Comparison of ENCODE assay signal across 28 mouse cellular contexts in the genomic region with DNA sequence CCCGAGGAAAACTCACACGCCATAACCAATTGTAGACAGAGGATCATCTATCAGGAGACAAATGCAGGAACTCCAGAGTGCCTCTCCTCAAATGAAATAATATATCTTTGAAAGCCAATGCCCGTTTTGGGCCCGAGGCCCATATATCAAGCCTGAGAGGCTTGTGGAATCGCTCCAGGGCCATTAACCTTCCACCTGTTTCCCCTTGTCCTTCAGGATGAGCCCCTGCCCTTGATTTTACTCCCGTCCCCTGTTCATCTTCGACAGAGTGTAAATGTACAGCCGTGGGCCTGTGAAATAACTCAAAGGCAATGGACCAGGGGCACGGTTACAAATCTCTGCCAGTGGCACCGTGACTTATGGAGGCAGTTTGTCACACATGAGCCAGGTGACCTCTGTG. TPM values are rescaled to one million over a fixed set of nuclear protein-coding genes. Genes with fewer than 3 reads are reported as not detected.
DNase-seq lines count a peak whose midpoint lies in the region; ATAC-seq and TF ChIP-seq lines count a peak whose summit lies in the region.
"Had no signal": no experiment of that assay in that cellular context is flagged by ENCODE, and none has a peak within 500 bp of the region (broad histone marks: within the 10 kb centered on the region; RNA-seq: fewer than 3 reads in every experiment).

No protein-coding gene starts in this region.

- H3K27me3 ChIP-seq in embryonic facial prominence, embryonic 14.5 days (replicated peaks; ENCODE audit: control insufficient read depth, insufficient read depth, low read length) = no peaks in the 10 kb centered on the region
- H3K27me3 ChIP-seq in embryonic facial prominence, embryonic 10.5 days (replicated peaks; ENCODE audit: low read depth, poor library complexity, severe bottlenecking) = 0 out of 2 replicates have a peak, but pooled peaks cover 3% of the 10 kb centered on the region
- no peaks in the 10 kb centered on the region for H3K27me3 ChIP-seq in limb, embryonic 14.5 days (ENCODE audit: control insufficient read depth, insufficient read depth, low read length)
- no peaks in the 10 kb centered on the region for H3K27me3 ChIP-seq in limb, embryonic 10.5 days (ENCODE audit: low read depth, poor library complexity, severe bottlenecking)
- H3K27me3 ChIP-seq: embryonic facial prominence, embryonic 12.5 days; heart, embryonic 12.5 days; limb, embryonic 15.5 days; stomach, embryonic 15.5 days had no signal

- peak; percentile 35 for DNase-seq in embryonic facial prominence, embryonic 14.5 days (ENCODE audit: low spot score)
- DNase-seq in embryonic facial prominence, embryonic 10.5 days (ENCODE audit: low spot score) = no peak
- peak; percentile 8 for DNase-seq in limb, embryonic 14.5 days (ENCODE audit: low spot score)
- no peak for DNase-seq in limb, embryonic 10.5 days (ENCODE audit: low spot score)
- peak; percentile 14 for DNase-seq in adrenal gland, postnatal 10 days
- peak; percentile 60 for DNase-seq in mesoderm, embryonic 11.5 days (ENCODE audit: low read depth, low spot score)
- no peak for DNase-seq in lung, postnatal 4 days
- DNase-seq in lung, postnatal 10 days = no peak
- DNase-seq: cerebellum, adult 2 months; cerebellum, postnatal 14 days; heart, adult 2 months; heart, postnatal 4 days; kidney, postnatal 25 days; retina, postnatal 1 day; right cerebral cortex, postnatal 14 days had no signal

- no peak overlapping the region for H3K27ac ChIP-seq in embryonic facial prominence, embryonic 14.5 days (replicated peaks; ENCODE audit: low read depth, low read length)
- no peak overlapping the region for H3K27ac ChIP-seq in embryonic facial prominence, embryonic 10.5 days (replicated peaks)
- no peak overlapping the region for H3K27ac ChIP-seq in limb, embryonic 14.5 days (replicated peaks; ENCODE audit: low read depth, low read length)
- no peak overlapping the region for H3K27ac ChIP-seq in limb, embryonic 10.5 days
- H3K27ac ChIP-seq: embryonic facial prominence, embryonic 12.5 days; forebrain, embryonic 10.5 days; heart, adult 2 months; hindbrain, embryonic 13.5 days; layer of hippocampus, adult 2 months; limb, embryonic 15.5 days; midbrain, embryonic 10.5 days; stomach, embryonic 15.5 days had no signal

- H3K4me3 ChIP-seq in embryonic facial prominence, embryonic 14.5 days (ENCODE audit: low read depth, low read length) = no peak overlapping the region
- no peak overlapping the region for H3K4me3 ChIP-seq in embryonic facial prominence, embryonic 10.5 days
- no peak overlapping the region for H3K4me3 ChIP-seq in limb, embryonic 14.5 days (replicated peaks; ENCODE audit: low read length)
- H3K4me3 ChIP-seq in limb, embryonic 10.5 days = no peak overlapping the region
- H3K4me3 ChIP-seq: embryonic facial prominence, embryonic 12.5 days; forebrain, embryonic 10.5 days; heart, adult 2 months; heart, embryonic 12.5 days; hindbrain, embryonic 13.5 days; layer of hippocampus, adult 2 months; limb, embryonic 15.5 days; midbrain, embryonic 10.5 days; stomach, embryonic 15.5 days had no signal

- no peaks in the 10 kb centered on the region for H3K9me3 ChIP-seq in embryonic facial prominence, embryonic 14.5 days (ENCODE audit: control insufficient read depth, low read length)
- H3K9me3 ChIP-seq in embryonic facial prominence, embryonic 10.5 days = no peaks in the 10 kb centered on the region
- no peaks in the 10 kb centered on the region for H3K9me3 ChIP-seq in limb, embryonic 14.5 days (ENCODE audit: control insufficient read depth, low read length)
- no peaks in the 10 kb centered on the region for H3K9me3 ChIP-seq in limb, embryonic 10.5 days (replicated peaks)
- H3K9me3 ChIP-seq: embryonic facial prominence, embryonic 12.5 days; forebrain, embryonic 10.5 days; heart, embryonic 12.5 days; hindbrain, embryonic 13.5 days; limb, embryonic 15.5 days; midbrain, embryonic 10.5 days; stomach, embryonic 15.5 days had no signal

- H3K36me3 ChIP-seq in embryonic facial prominence, embryonic 14.5 days (ENCODE audit: control insufficient read depth, insufficient read depth, low read length) = no peaks in the 10 kb centered on the region
- no peaks in the 10 kb centered on the region for H3K36me3 ChIP-seq in embryonic facial prominence, embryonic 10.5 days (replicated peaks)
- no peaks in the 10 kb centered on the region for H3K36me3 ChIP-seq in limb, embryonic 14.5 days (ENCODE audit: control insufficient read depth, insufficient read depth, low read length)
- no peaks in the 10 kb centered on the region for H3K36me3 ChIP-seq in limb, embryonic 10.5 days
- H3K36me3 ChIP-seq: embryonic facial prominence, embryonic 12.5 days; forebrain, embryonic 10.5 days; heart, embryonic 12.5 days; hindbrain, embryonic 13.5 days; limb, embryonic 15.5 days; midbrain, embryonic 10.5 days; stomach, embryonic 15.5 days had no signal

- ATAC-seq in embryonic facial prominence, embryonic 14.5 days (ENCODE audit: low read depth) = no peak
- ATAC-seq in limb, embryonic 14.5 days (ENCODE audit: low FRiP score, low read depth) = no peak
- ATAC-seq: CD4-positive, CD25-positive, alpha-beta regulatory T cell, adult 4 months; forebrain, embryonic 16.5 days; midbrain, embryonic 16.5 days had no signal

- 71% methylated on average over 10 of the region's 10 CpGs for WGBS in embryonic facial prominence, embryonic 14.5 days
- WGBS in embryonic facial prominence, embryonic 10.5 days = 87% methylated on average over 10 of the region's 10 CpGs
- WGBS in limb, embryonic 14.5 days = 79% methylated on average over 10 of the region's 10 CpGs
- WGBS in limb, embryonic 10.5 days = 74% methylated on average over 10 of the region's 10 CpGs

- H3K9ac ChIP-seq in embryonic facial prominence, embryonic 14.5 days (ENCODE audit: low read depth, low read length) = no peak overlapping the region
- no peak overlapping the region for H3K9ac ChIP-seq in limb, embryonic 14.5 days (ENCODE audit: low read depth, low read length, severe bottlenecking)
- H3K9ac ChIP-seq: embryonic facial prominence, embryonic 12.5 days; heart, embryonic 12.5 days; hindbrain, embryonic 13.5 days; limb, embryonic 15.5 days; stomach, embryonic 15.5 days had no signal

- TF ChIP-seq POLR2A in limb, embryonic 14.5 days (IDR thresholded peaks at IDR 0.05; ENCODE audit: borderline replicate concordance, extremely low read depth, insufficient read depth, insufficient read length) = no peak

- no peaks in the 10 kb centered on the region for H3K4me1 ChIP-seq in embryonic facial prominence, embryonic 14.5 days (ENCODE audit: control insufficient read depth, insufficient read depth, low read length)
- no peaks in the 10 kb centered on the region for H3K4me1 ChIP-seq in embryonic facial prominence, embryonic 10.5 days
- no peaks in the 10 kb centered on the region for H3K4me1 ChIP-seq in limb, embryonic 14.5 days (ENCODE audit: control insufficient read depth, insufficient read depth, low read length)
- no peaks in the 10 kb centered on the region for H3K4me1 ChIP-seq in limb, embryonic 10.5 days
- H3K4me1 ChIP-seq: hindbrain, embryonic 13.5 days; limb, embryonic 15.5 days had no signal

- no peak overlapping the region for H3K4me2 ChIP-seq in embryonic facial prominence, embryonic 14.5 days (ENCODE audit: low read depth, low read length)
- no peak overlapping the region for H3K4me2 ChIP-seq in limb, embryonic 14.5 days (replicated peaks; ENCODE audit: low read depth, low read length, severe bottlenecking)
- H3K4me2 ChIP-seq: embryonic facial prominence, embryonic 12.5 days; heart, embryonic 12.5 days; hindbrain, embryonic 13.5 days; limb, embryonic 15.5 days; stomach, embryonic 15.5 days had no signal

RNA-seq across cellular contexts. Expression of a gene that starts 48.3 kb away (rescaled TPM):
- polyA plus RNA-seq in embryonic facial prominence, embryonic 14.5 days (2014; fragmentation: Nextera tagmentation; extraction: Ambion mirVana) = 1.1 and 1.3 TPM in 2 replicates
- polyA plus RNA-seq in embryonic facial prominence, embryonic 10.5 days (2016; fragmentation: Nextera tagmentation; extraction: Ambion mirVana) = 1.1 and 1.3 TPM in 2 replicates
- polyA plus RNA-seq in limb, embryonic 14.5 days (2012; rRNA removed) = 1.0 and 1.1 TPM in 2 replicates
- polyA plus RNA-seq in limb, embryonic 14.5 days (2014; fragmentation: Nextera tagmentation; extraction: Ambion mirVana) = 0.70 and 1.1 TPM in 2 replicates
- polyA plus RNA-seq in limb, embryonic 10.5 days (2016; fragmentation: Nextera tagmentation; extraction: Ambion mirVana) = 0.30 and 0.40 TPM in 2 replicates
- total RNA-seq in adrenal gland, postnatal 10 days (2021) = 1 to 10 TPM; 6.1 to 7.6 TPM
- total RNA-seq: layer of hippocampus, adult 2 months; layer of hippocampus, postnatal 25 days had no signal
- polyA plus RNA-seq: cortical plate, adult 2 months had no signal

Comparison
In these comparisons a context has a peak if more than half of its experiments do, and no peak if none do; other contexts are left out.
1. DNase-seq: peak in embryonic facial prominence, embryonic 14.5 days (single experiment), limb, embryonic 14.5 days (single experiment), adrenal gland, postnatal 10 days (single experiment) and mesoderm, embryonic 11.5 days (single experiment); none in embryonic facial prominence, embryonic 10.5 days (single experiment), limb, embryonic 10.5 days (single experiment), lung, postnatal 4 days (0 of 2) and lung, postnatal 10 days (single experiment).